Mouse (Mus musculus) MEL (cell line): Measurements from ENCODE around the gene Scrt2. TPM values are rescaled to one million over a fixed set of nuclear protein-coding genes. Genes with fewer than 3 reads are reported as not detected.
A peak's percentile ranks its signal among the peaks of the same experiment; 100 is the strongest.

Experiments used
- DNase-seq: peaks from one replicate; pipeline ENCODE4 v3.0.0; 2011; ENCODE audit warnings: low read depth, low spot score
- H3K27ac ChIP-seq: 2 replicates; pipeline ENCODE4 v1.5.1; 2012; ENCODE audit warnings: low read depth, mild to moderate bottlenecking, control low read depth, low read length, moderate library complexity; ENCODE audit not compliant: control insufficient read depth
- H3K27me3 ChIP-seq, 2 experiments: fragments of 150-350 bp in 1 of 2; sonication (generic) in 1 of 2; 2 replicates each; pipeline ENCODE4 v1.6.1; 2012; ENCODE audit warnings: low read length in 2 of 2, mild to moderate bottlenecking in 2 of 2, improper control_type of control experiment in 1 of 2, moderate library complexity in 1 of 2; ENCODE audit not compliant: insufficient read depth in 2 of 2, control insufficient read depth in 1 of 2
- H3K36me3 ChIP-seq, 2 experiments: 2 replicates each; pipeline ENCODE4 v1.6.1; 2012 to 2014; ENCODE audit warnings: low read length in 2 of 2, improper control_type of control experiment in 1 of 2, inconsistent platforms in 1 of 2, mild to moderate bottlenecking in 1 of 2; ENCODE audit not compliant: insufficient read depth in 2 of 2, control insufficient read depth in 1 of 2
- H3K4me1 ChIP-seq, 2 experiments: fragments of 150-350 bp in 1 of 2; sonication (generic) in 1 of 2; 2 replicates each; pipeline ENCODE4 v1.6.1; 2012; ENCODE audit warnings: low read length in 2 of 2, improper control_type of control experiment in 1 of 2, mild to moderate bottlenecking in 1 of 2; ENCODE audit not compliant: insufficient read depth in 2 of 2, control insufficient read depth in 1 of 2
- H3K4me3 ChIP-seq, 2 experiments: fragments of 150-350 bp in 1 of 2; sonication (generic) in 1 of 2; 2 replicates each; pipeline ENCODE4 v1.5.1; 2012; ENCODE audit warnings: low read depth in 2 of 2, low read length in 2 of 2, mild to moderate bottlenecking in 2 of 2, moderate library complexity in 2 of 2, control low read depth in 1 of 2, improper control_type of control experiment in 1 of 2; ENCODE audit not compliant: control insufficient read depth in 1 of 2, insufficient read depth in 1 of 2
- H3K79me2 ChIP-seq: 2 replicates; pipeline ENCODE4 v1.6.1; 2012; ENCODE audit warnings: mild to moderate bottlenecking, low read length, moderate library complexity; ENCODE audit not compliant: control insufficient read depth, poor library complexity, insufficient read depth
- H3K9ac ChIP-seq: 2 replicates; pipeline ENCODE4 v1.6.1; 2012; ENCODE audit warnings: low read depth, mild to moderate bottlenecking, control low read depth, low read length, moderate library complexity; ENCODE audit not compliant: control insufficient read depth, poor library complexity, severe bottlenecking
- H3K9me3 ChIP-seq: fragments of 150-350 bp; sonication (generic); replicated peaks from 2 replicates; pipeline ENCODE4 v1.6.1; 2012; ENCODE audit warnings: mild to moderate bottlenecking, low read length, improper control_type of control experiment, moderate library complexity; ENCODE audit not compliant: insufficient read depth
- BHLHE40 ChIP-seq: IDR thresholded peaks from 2 replicates; pipeline ENCODE4 v1.6.1; 2012; ENCODE audit warnings: low read depth, mild to moderate bottlenecking, inconsistent platforms, low read length, improper control_type of control experiment, borderline replicate concordance
- E2F4 ChIP-seq: IDR thresholded peaks from 2 replicates; pipeline ENCODE4 v1.6.1; 2011; ENCODE audit warnings: low read depth, low read length, improper control_type of control experiment, borderline replicate concordance
- EP300 ChIP-seq, 2 experiments: IDR thresholded peaks; 2 replicates each; pipeline ENCODE4 v1.6.1; 2011; ENCODE audit warnings: improper control_type of control experiment in 2 of 2, low read length in 2 of 2, low read depth in 1 of 2, mild to moderate bottlenecking in 1 of 2
- HCFC1 ChIP-seq: IDR thresholded peaks from 2 replicates; pipeline ENCODE4 v1.6.1; 2012; ENCODE audit warnings: low read depth, mild to moderate bottlenecking, inconsistent platforms, low read length, improper control_type of control experiment, moderate library complexity
- KAT2A ChIP-seq: conservative IDR thresholded peaks from 2 replicates; pipeline ENCODE4 v1.6.1; 2012; ENCODE audit warnings: low read depth, low read length, improper control_type of control experiment, inconsistent platforms
- MEF2A ChIP-seq: IDR thresholded peaks from 2 replicates; pipeline ENCODE4 v1.6.1; 2014; ENCODE audit warnings: low read depth, mild to moderate bottlenecking, inconsistent platforms, low read length, improper control_type of control experiment; ENCODE audit not compliant: poor library complexity, insufficient replicate concordance, severe bottlenecking; ENCODE audit errors: extremely low read depth
- MYB ChIP-seq: IDR thresholded peaks from 2 replicates; pipeline ENCODE4 v1.6.1; 2011; ENCODE audit warnings: mild to moderate bottlenecking, low read depth, low read length, improper control_type of control experiment
- NELFE ChIP-seq: IDR thresholded peaks from 2 replicates; pipeline ENCODE4 v1.6.1; 2011; ENCODE audit warnings: low read depth, low read length, improper control_type of control experiment
- RCOR1 ChIP-seq: IDR thresholded peaks from 2 replicates; pipeline ENCODE4 v1.6.1; 2012; ENCODE audit warnings: low read depth, mild to moderate bottlenecking, inconsistent platforms, low read length, improper control_type of control experiment
- TAL1 ChIP-seq: IDR thresholded peaks from 2 replicates; pipeline ENCODE4 v1.6.1; 2012; ENCODE audit warnings: mild to moderate bottlenecking, inconsistent platforms, low read length, moderate library complexity, mixed read lengths
- TBP ChIP-seq: IDR thresholded peaks from 2 replicates; pipeline ENCODE4 v1.8.0; 2011; ENCODE audit warnings: low read depth, low read length, improper control_type of control experiment
- UBTF ChIP-seq: IDR thresholded peaks from 2 replicates; pipeline ENCODE4 v1.6.1; 2012; ENCODE audit warnings: low read depth, mild to moderate bottlenecking, inconsistent platforms, low read length, improper control_type of control experiment, moderate library complexity, borderline replicate concordance; ENCODE audit not compliant: insufficient read depth
- USF2 ChIP-seq, 2 experiments: IDR thresholded peaks; 2 replicates each; pipeline ENCODE4 v1.6.1; 2011 to 2012; ENCODE audit warnings: improper control_type of control experiment in 2 of 2, low read length in 2 of 2, borderline replicate concordance in 1 of 2, inconsistent platforms in 1 of 2, low read depth in 1 of 2, mild to moderate bottlenecking in 1 of 2; ENCODE audit not compliant: insufficient read depth in 1 of 2
- ZNF384 ChIP-seq: IDR thresholded peaks from 2 replicates; pipeline ENCODE4 v1.6.1; 2012; ENCODE audit warnings: low read depth, mild to moderate bottlenecking, inconsistent platforms, low read length, improper control_type of control experiment
- polyA plus RNA-seq, 2 experiments: library from polyadenylated mRNA; stranded (reverse) in 1 of 2; unstranded in 1 of 2; fragments of >175 nt in 1 of 2; fragments of >200 nt in 1 of 2; gene quantifications; 2 replicates each; pipeline versions ENCODE4 v1.2.1 to v1.2.4; 2012; ENCODE audit warnings: low replicate concordance in 2 of 2, low read depth in 1 of 2; ENCODE audit not compliant: insufficient read length in 2 of 2, insufficient read depth in 1 of 2, missing spikeins in 1 of 2
- total RNA-seq: library from RNA; depleted of rRNA; stranded (reverse); fragments of 300-350 nt; gene quantifications from 2 replicates; pipeline ENCODE4 v1.2.3, GENCODE M21; 2012

Scrt2 gene
- total and polyA plus RNA-seq, 3 experiments = not detected

- TF ChIP-seq MEF2A (no peak), KAT2A (no peak), MYB (no peak), NELFE (peak; percentile 76), E2F4 (no peak; the same call in 1 of the 2 replicates), EP300 (IDR thresholded peaks at IDR 0.05; ENCODE audit: low read depth in 1 of 2, low read length in 2 of 2) (0 out of 4 replicates have a peak, but pooled peaks of 1 of the 2 experiments have one; percentile 30), TAL1 (no peak), ZNF384 (peak; percentile 62; the same call in 1 of the 2 replicates), UBTF (no peak), USF2 (IDR thresholded peaks at IDR 0.05; ENCODE audit: borderline replicate concordance in 1 of 2, insufficient read depth in 1 of 2, low read depth in 1 of 2, low read length in 2 of 2) (no peak), BHLHE40 (no peak), HCFC1 (peak; percentile 70), RCOR1 (no peak)
These were observed 24.2 kb downstream of the Scrt2 start, which contains the start of gene Srxn1 (continued) for GRCm38 (mm10) chr2:152105318-152106224.

GRCm38 (mm10) chr2:152106225-152106595 lies 24.9 kb downstream of the Scrt2 start:
- Histone ChIP-seq H3K27ac (peak overlapping the region; percentile 13; the same call in 1 of the 2 replicates), H3K36me3 (peaks cover 0 to 10% of the 10 kb centered on the region in 2 experiments; a peak in 3 of 4 replicates), H3K9me3 (no peaks in the 10 kb centered on the region), H3K9ac (peak overlapping the region; percentile 95), H3K4me3 (peak overlapping the region; percentile 70), H3K27me3 (peaks cover 3 to 5% of the 10 kb centered on the region in 2 experiments; a peak in 2 of 4 replicates), H3K4me1 (peaks cover 2 to 10% of the 10 kb centered on the region in 2 experiments; a peak in 3 of 4 replicates), H3K79me2 (peaks cover 22% of the 10 kb centered on the region)
- peak; percentile 45 for DNase-seq
- no peak for TF ChIP-seq RCOR1
- TF ChIP-seq TBP = 0 out of 2 replicates have a peak, but pooled peaks have one; percentile 8
